Mouse (Mus musculus): Measurements from ENCODE around the gene Sap18. TPM values are rescaled to one million over a fixed set of nuclear protein-coding genes. Genes with fewer than 3 reads are reported as not detected.
A peak's percentile ranks its signal among the peaks of the same experiment; 100 is the strongest.
"Not testable (repeated sequence)": the region's sequence is repeated elsewhere in the genome, so short reads cannot be mapped to it uniquely, and the experiment has no call there.

Sap18 gene
- total RNA-seq, 4 experiments from 2014 or later = 85.9 to 102 (median 91.8) TPM

DNA sequence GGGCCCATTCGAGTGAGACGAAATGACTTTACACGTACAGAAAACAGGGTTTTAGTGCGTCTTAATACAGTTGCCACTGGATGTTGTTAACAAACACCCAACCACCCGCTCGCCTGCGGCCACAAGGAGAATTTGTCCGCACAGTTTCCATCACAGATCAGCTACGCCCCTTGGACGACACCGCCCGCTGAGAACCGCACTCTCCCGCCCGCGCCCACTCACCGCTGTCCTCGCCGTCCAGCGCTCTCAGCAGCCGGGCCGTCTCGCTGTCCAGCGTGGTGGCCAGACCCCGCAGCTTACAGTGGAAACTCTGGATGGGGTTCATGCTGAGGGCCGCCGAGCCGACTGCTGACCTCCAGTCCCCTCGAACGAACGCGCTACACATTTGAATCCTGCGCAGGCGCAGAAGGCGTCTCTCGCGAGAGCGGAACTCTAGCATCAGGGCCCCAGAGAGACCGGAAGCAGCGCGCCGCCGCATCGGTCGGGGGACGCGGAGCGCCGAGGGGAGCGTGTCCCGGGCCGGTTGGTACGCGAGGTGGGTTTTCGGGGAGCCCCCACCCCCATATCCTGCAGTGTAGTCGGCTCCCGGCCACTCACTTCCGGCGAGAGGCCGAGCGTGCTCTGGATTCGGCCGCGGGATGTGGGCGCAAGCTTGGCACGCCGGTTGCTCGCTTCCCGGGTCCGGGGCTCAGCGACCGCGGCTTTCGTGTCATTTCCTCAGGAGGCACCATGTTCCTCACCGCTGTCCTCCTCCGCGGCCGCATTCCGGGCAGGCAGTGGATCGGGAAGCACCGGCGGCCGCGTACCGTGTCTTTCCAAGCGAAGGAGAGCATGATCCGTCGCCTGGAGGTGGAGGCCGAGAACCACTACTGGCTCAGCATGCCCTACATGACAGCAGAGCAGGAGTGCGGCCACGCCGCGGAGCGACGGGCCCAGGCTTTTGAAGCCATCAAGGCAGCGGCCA is 28.1 kb downstream of the Sap18 start, which contains the start of the genes Ska3 and Mrpl57:
Gene Ska3 (minus strand): TSS at position 398 of the 964 bp plus-strand sequence.
Gene Mrpl57 (plus strand): TSS at position 447 of the 964 bp plus-strand sequence.
- peak; percentile 94 for DNase-seq (ENCODE audit: low spot score)

DNA sequence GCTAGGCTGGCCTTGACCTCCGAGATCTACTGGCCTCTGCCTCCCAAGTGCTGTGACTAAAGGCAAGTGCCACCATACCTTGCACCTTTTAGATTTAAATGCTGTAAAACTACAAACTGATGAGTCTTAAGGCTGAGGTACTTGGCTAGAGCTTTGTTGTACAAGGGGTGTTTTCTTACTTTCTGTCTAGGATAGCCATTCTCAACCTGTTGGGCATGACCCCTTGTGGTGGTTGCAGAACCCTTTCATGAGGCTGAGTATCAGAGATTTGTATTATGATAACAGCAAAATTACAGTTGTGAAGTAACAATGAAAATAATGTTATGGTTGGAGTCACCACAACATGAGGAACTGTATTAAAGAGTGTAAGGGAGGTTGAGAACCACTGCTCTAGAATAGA is 29.3 kb downstream of the Sap18 start:
- DNase-seq (ENCODE audit: low spot score) = no peak

DNA sequence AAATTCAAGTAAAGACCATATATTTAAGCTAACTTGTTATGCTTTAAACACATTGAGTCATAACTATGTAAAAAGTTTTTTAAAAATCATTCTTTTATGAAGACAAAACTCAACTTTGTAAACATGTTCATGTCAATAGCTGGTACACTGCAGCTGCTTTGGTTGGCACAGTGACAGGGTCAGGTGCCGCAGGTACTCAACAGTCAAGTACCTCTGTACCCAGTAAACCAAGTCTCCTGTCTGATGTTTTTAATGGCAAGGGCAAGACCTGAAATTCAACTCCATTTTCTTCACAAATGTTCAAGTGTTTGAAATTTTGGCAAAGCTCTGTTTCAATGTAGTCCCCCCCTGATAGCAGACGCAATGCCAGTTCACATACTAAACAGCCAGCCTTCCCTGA is 35.5 kb downstream of the Sap18 start:
- DNase-seq (ENCODE audit: low spot score) = no peak

DNA sequence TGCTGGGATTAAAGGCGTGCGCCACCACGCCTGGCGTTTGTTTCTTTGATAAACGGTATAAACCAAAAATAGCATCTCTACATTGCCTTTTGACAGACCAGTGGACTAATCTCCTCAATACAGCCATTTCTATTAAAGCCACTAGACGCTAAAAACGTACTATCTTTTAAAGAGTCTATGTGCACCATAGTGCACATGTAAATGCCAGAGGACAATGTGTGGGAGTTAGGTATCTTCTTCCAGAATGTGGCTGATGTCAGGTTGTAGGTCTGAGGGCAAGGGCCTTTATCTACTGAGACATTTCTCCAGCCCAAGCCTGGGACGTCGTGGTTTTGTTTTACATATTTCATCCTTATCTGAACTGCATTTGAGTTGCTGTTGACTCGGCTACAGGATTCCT is 37.2 kb downstream of the Sap18 start:
- DNase-seq (ENCODE audit: low spot score) = no peak

DNA sequence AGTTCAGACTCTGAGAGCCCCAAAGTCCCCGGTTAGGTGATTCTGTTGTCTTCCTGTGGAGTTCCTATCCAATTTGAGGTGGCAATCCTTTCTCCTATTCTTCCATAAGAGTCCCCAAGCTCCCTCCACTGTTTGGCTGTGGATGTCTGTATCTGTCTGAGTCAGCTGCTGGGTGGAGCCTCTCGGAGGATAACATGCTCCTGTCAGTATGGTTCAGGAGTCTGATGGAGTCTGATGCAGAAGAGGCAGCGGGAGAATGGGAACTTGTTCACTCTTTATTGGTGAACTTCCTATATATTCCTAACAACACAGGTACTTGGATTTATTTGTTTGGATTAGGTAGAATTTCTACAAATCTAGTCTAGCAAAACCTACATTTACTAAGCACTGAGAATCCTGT is 46.6 kb downstream of the Sap18 start:
- no peak for DNase-seq (ENCODE audit: low spot score)

DNA sequence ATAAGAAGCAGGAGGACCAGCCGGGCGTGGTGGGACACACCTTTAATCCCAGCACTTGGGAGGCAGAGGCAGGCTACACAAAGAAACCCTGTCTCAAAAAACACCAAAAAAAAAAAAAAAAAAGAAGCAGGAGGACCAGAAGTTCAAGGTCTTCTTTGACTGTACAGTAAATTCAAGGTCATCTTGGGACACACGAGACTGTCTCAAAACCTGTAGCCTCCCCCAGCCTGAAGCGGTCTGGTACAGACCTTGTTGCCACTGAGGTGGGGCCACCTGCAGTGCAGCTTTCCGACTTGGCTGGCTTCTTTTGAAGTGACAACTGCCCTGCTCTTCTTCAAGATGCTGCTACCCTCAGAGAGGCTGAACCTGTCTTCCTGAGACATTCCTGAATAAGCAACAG is 50.1 kb downstream of the Sap18 start:
- not testable (repeated sequence) for DNase-seq (ENCODE audit: low spot score)

DNA sequence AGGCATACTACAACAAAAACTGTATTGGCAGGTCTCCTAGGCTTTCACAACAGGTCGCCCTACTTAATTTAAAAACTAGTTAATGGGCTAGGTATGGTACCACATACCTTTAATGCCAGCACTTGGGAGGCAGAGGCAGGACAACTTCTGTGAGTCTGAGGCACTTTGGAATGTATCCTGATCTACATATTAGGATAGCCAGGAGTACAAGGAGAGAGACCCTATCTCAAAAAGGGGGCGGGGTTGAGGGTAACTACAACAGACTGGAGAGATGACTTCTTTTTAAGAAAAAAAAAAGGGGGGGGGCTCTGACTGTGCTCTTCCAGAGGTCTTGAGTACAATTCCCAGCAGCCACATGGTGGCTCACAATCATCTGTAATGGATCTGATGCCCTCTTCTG is 50.7 kb downstream of the Sap18 start:
- DNase-seq (ENCODE audit: low spot score) = no peak

DNA sequence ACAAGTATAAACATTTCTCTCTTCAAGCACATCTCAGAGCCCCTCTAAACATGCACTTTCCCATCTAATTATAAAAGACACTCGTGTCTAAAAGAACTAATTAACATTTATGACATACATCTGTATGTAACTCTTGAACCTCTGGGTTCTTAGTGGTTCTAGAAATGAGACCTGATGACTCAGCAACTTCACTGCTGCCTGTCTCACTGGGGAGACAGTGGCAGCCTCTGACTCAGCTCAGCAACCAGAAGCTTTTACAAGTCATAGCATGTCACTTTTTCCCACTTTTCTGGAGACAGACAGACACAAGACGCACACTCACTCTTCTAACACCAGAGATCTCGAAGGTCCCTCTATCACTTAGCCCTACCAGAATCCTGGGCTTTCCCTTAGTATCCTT is 52.4 kb downstream of the Sap18 start:
- DNase-seq (ENCODE audit: low spot score) = no peak

DNA sequence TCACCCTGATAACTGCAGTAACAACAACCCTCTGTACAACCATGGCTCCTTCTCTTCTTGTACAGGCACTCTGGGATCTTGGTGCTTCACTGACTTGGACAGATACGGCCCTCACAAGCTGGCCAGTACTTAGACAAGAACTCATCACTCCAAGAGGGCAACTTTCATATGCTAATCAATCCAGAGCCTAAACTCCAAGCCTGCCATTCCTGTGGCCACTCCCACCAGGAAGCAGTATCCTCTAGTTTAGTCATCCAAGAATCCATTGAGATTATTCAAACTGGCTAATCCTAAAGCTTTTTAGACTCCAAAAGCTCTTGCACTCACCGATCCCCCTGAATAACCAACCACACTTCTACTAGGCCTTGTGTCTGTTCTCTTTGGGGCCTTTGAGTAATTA is 55.0 kb downstream of the Sap18 start:
- DNase-seq (ENCODE audit: low spot score) = no peak

DNA sequence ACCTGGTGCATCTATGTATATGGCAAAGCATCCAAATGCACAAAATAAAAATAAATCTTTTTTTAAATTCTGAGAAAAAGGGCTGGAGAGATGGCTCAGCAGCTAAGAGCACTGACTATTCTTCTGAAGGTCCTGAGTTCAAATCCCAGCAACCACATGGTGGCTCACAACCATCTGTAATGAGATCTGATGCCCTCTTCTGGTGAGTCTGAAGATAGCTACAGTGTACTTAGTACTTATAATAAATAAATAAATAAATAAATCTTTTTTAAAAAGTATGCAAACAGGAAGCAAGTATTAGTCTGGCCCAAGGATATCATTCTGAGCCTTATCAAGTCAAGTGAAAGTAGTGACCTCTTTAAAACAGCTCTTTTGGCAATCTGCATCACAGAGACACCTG is 58.1 kb downstream of the Sap18 start:
- not testable (repeated sequence) for DNase-seq (ENCODE audit: low spot score)

Small RNA genes within 50 kb of the gene (microRNA-seq; reads per million reads assigned to microRNA genes)
- gene Mir3077 = not detected

Other genes with a start within 250 kb of the Sap18 start
- 10 to 100 TPM; 31.9 to 38.7 (median 35.1) TPM for gene Eef1akmt1, start 226.6 kb upstream of the Sap18 start, total RNA-seq (2022)
- gene Xpo4, start 132.8 kb upstream of the Sap18 start, total RNA-seq (2022) = 10 to 100 TPM; 12.0 to 14.1 (median 13.1) TPM
- 1 to 10 TPM in 3 of 4 experiments, not detected in 1; 1.6 to 2.7 (median 1.8) TPM for gene Gm49361, start 52.1 kb upstream of the Sap18 start, total RNA-seq (2022)
- 10 to 100 TPM; 24.3 to 39.2 (median 31.0) TPM for gene Lats2, start 39.8 kb upstream of the Sap18 start, total RNA-seq (2022)
- gene Ska3, start 28.0 kb downstream of the Sap18 start, total RNA-seq (2022) = under 1 TPM in 1 of 4 experiments, not detected in 3; 0.49 TPM
- gene Mrpl57, start 28.1 kb downstream of the Sap18 start, total RNA-seq (2022) = 10 to 100 TPM; 61.9 to 72.6 (median 67.9) TPM
- 1 to 10 TPM; 4.4 to 9.8 (median 7.4) TPM for gene Zdhhc20, start 92.1 kb downstream of the Sap18 start, total RNA-seq (2022)
- gene Micu2, start 201.1 kb downstream of the Sap18 start, total RNA-seq (2022) = 10 to 100 TPM; 76.3 to 95.8 (median 84.0) TPM

Data from heart, adult 8-10 months (tissue).